Mouse (Mus musculus): Measurements from ENCODE around the gene Psme2b.

DNA sequence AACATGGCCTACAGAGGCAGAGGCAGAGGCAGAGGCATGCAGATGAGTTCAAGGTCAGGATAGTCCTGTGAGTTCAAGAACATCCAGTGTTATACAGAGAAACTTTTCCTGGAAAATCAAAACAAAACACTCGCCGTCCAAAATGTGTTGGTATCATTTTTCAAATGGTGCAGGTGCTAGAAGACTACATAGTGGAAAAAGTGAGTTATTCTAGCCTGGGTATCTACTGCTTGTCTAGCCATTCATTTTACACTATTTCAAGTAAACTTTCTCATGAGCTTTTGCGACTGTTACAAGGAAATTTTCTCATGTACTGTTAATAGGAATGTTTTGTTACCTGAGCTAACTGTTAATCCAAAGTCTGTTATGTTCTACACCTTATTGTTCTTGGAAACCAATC, 27.6 kb downstream of the Psme2b start:
- TF ChIP-seq POLR2A (IDR thresholded peaks at IDR 0.05; ENCODE audit: control insufficient read depth, extremely low read depth, insufficient read depth, low read length, poor library complexity) (no peak), CTCF (IDR thresholded peaks at IDR 0.05; ENCODE audit: borderline replicate concordance, control insufficient read depth, extremely low read depth, insufficient read depth, low read length, poor library complexity) (no peak)

All from thymus, adult 2 months (tissue).